Mouse (Mus musculus): ENCODE results near the gene Tspan7.

The Tspan7 gene

DNA sequence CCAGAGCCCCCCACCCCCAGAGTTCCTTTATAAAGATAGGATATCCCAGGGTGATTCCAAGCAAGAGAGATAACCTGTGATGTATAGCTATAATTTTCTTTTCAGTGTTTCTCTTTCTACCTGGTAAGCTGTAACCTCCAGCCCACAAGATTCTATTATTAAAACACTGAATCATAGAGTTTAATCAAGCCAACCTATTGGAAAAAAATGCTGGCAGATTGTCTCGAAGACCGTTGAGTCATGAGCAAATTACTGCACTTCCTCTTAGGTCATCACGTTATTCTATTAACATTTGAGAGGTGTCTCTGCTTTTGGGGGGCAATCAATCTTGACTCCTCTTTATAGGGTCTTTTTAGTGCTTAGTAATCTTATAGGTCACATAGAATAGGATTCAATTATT is 61.9 kb downstream of the Tspan7 start:
- no peak for DNase-seq (ENCODE audit: extremely low read depth, insufficient read length, low spot score)

DNA sequence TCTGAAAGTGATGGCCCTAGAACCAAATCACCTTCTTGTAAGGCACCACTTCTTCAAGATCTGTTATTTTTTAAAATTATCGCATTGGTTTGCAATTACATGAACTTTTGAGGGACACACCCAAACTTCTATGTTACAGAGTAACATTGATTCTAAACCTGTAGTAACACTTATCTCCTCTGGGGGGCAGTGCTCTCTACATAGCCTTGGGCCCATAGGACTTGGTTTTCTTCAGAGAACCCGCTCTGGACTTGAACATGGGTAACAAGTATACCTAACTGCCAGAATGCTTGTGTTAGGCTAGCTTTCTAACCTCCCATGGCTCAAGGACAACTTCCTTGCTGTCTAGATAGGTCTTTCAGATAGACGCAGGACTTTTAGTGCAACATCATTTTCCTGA is 64.8 kb downstream of the Tspan7 start:
- DNase-seq (ENCODE audit: extremely low read depth, insufficient read length, low spot score): no peak

DNA sequence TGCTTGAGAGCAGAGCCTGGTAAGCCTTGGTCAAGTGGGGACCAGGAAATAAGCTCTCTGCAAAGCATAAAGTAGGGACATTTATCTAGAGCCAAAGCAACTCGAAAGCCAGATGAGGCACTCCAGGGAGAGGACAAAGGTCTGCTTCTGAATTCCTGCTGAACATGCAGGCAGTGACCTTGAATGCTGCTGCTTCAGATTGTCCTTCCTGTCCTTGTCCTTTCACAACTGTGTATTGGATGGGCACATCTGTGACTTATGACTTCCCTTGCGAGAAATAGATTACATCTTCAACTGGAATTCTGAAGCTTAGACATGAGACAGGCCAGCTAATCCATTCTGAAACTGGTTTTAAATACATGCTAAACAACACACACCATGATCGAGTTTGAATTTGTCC is 71.9 kb downstream of the Tspan7 start:
- DNase-seq (ENCODE audit: extremely low read depth, insufficient read length, low spot score): no peak

DNA sequence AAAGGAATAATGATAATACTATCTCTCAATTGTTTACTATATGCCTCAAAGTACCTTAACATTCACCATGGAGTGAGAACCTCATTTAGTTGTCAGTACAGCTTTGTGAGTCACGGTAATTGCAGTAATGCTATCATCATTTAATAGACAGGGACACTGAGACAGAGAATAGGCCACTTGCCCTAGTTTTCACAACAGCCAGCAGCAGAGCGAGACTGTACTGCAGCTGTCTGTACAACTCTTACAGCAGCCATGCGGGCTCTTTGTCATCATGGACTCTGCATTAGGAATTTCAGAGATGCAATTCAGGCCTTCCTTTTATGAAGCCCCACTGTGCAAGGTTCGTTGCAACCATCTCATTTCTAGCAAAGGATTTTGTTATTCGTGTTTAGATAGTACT is 72.6 kb downstream of the Tspan7 start:
- DNase-seq (ENCODE audit: extremely low read depth, insufficient read length, low spot score): no peak

DNA sequence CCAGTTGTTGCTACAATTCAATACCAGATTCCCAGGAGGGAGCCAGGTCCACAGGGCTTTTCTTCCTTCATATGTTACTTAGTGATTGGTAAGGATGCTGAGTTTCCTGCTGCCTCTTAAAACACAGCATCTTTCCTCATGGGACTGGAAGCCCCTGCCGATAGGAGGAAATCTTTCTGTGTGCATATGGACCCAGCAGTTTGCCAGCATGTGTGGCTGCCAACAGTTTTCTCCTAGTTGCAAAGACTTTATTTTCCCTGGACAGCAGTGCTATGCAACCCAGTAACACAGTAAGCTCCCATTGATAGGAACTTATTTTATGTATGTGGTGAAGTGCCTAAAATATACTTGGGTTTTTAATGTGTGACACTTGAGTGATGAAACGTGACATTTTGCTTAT is 73.7 kb downstream of the Tspan7 start:
- no peak for DNase-seq (ENCODE audit: extremely low read depth, insufficient read length, low spot score)

DNA sequence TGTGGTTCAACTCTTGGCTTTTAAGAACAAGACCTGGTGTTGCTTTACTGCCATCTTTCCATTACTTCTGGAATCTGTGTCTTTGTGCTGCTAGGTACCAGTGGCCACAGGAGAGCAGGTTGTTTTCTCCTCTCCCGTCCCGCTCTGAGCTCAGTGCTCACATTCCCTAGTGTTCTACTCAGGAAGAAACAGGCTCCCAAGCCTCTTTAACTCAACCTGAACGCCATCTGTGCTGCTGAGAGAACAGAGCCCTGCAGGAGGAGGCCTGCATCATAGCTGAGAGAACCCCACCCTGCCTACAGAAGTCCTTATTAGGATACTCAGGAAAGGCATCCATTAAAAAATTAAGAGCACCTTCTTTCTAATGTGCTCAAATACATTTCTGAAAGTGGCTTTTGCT is 80.9 kb downstream of the Tspan7 start:
- no peak for DNase-seq (ENCODE audit: extremely low read depth, insufficient read length, low spot score)

DNA sequence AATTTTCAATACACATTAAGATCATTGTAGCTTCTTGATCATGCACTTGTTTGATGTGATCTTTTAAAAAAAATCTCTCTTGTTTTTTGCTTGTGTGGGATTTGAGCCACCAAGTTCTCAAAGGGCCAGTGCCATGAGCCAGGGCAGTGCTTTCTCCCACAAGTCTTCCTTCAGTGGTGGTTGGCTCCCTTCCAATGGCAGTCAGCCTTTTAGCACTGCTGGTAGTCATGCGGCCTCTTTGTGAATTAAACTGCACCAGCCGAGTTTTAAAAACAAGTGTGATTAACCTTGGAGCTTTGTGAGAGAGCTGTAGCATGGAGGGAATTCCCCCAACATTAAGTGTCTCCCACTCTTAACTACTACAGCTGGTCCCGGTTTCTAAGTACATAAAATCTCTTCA is 89.6 kb downstream of the Tspan7 start:
- no peak for DNase-seq (ENCODE audit: extremely low read depth, insufficient read length, low spot score)

DNA sequence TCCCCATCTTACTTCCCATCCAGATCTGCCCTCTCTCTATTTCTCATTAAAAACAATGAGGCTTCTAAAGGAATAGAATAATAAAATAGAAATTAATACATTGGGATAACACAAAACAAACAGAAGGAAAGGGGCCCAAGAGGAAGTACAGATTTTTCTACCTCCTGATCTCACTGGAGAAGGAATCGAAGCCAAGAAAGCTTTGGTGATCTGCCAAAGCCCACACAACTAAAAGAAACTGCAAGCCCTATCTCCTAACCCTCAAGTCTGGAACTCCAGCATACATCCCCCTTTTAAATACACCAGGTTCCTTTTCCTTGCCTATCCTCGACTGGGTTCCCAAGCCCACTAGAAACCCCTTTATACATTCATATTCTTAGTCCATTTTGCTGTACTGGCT is 90.4 kb downstream of the Tspan7 start:
- DNase-seq (ENCODE audit: extremely low read depth, insufficient read length, low spot score): no peak

DNA sequence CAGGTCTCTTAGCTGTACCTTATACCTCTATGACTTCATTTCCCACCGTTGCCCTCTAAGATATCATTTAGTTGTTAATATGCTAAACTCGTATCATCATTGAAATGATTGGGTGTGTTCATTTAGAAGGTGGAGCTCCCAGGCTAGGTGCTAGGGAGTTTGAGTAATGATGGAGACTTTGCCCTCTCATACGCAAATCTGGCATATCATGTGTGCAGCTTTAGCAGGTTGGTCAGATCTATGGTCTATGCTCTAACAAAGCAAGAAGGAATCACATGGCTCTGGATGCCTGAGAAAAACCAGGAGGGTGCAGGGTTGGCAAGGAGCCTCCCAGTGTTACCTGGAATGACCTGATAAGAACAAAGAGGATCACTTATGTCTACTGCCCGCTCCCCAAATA is 91.4 kb downstream of the Tspan7 start:
- no peak for DNase-seq (ENCODE audit: extremely low read depth, insufficient read length, low spot score)

DNA sequence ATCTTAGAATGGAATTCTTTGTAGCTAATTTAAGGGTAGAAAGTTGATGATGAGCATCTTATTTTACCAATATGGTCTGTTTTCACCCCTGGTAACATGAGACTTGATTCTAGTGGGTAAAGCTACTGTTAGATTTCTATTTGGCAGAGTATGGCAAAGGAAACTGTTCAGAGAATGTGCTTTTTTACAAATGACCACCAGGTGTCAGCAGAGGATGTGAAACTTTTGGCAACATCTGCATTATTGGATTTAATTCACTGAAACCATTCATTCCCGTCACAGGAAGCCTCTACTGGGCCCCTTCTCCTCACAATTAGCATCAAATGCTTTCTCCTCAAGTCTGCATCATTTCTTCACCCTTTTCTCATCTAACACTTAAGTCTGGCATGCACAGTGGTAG is 92.4 kb downstream of the Tspan7 start:
- no peak for DNase-seq (ENCODE audit: extremely low read depth, insufficient read length, low spot score)

DNA sequence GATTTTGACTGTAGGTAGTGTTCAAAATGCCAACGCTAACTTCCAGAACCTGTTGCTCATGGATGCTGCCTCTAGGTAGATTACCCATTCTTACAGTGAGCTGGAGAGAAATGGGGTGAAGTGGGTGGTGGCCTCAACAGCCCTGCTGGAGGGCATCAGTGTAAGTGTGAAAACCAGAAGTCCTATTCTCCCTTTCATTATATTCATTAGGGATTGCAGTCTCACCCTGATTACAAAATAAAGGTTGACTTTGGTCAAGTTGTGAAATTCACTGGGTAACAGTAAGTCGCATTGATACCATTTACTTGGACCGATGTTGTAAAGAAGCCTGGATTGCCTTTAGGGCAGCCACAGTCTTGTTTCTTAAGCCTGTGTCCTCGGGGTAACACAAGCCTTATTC is 97.8 kb downstream of the Tspan7 start:
- no peak for DNase-seq (ENCODE audit: extremely low read depth, insufficient read length, low spot score)

DNA sequence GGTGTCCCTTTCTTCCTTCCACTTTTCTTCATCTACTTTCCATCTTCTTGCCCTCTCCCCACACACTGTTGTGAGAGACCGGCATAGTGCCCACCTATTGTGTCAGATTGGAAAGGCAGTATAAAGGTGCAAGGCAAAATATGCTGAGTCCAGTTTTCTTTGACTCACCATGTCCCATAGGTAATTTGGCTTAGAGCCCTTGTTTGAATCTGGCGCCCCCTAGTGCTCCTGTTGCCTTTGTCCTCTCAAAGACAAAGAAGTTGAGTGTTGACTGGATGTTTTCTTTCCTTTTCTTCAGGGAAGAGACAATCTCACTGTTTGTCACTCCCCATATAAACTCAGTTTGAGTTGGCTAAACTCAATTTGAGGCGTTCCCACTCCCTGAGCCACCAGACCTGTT is 107.3 kb downstream of the Tspan7 start:
- DNase-seq (ENCODE audit: extremely low read depth, insufficient read length, low spot score): no peak

DNA sequence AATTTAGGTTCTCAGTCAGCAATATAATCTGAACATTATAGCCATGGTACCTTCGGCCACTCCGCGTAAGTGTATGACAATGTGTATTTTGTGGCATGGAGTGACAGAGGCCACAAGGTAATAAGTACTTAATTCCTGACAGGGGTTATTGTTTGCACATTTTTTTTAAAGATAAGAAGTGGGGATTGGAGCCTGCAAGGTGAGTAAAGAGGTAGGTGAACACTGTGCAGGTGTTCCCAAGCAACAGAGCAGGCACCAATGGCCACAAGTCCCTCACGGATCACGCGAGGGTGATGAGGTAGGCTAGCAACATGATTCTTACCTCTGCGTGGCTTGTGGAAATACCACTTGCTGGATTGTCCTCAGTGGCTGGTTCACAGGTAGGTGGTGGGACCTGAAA is 108.6 kb downstream of the Tspan7 start:
- no peak for DNase-seq (ENCODE audit: extremely low read depth, insufficient read length, low spot score)

DNA sequence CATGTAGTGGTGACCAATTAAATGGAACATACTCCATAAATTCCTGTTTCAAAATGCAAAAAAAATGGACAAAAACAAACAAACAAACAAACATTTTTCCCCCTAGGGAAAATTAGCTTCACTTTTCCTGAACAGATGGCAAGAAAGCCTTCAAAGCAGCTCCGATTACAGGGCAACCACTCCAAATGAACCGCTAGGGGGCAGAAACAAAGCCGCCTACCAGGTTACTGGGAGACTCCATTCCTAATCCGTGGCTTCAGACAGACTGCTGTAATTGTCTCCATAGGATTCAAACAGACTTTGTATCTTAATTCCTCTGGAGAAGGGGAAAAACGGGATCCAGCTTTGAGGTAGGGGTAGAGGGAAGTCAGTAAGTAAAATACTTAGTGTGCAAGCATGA is 132.2 kb downstream of the Tspan7 start:
- no peak for DNase-seq (ENCODE audit: extremely low read depth, insufficient read length, low spot score)

DNA sequence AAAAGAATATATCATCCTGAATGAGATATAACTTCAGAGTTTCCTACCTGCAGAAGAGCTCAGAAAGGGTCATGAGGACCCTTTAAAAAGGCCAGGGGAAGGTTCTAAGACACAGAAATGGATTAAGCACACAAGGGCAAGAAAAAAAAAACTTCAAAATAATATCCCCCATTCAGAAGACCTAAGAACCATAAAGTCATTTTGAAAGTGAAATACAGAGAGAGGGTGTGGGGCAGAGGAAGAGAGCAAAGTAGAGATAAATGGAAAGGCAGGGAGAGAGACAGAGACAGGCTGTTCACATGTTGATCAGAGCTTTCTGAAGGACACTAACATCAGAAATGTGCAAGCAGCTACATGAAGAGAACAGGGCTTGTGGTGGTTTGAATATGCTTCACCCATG is 156.1 kb downstream of the Tspan7 start:
- DNase-seq (ENCODE audit: extremely low read depth, insufficient read length, low spot score): no peak
